14 mouse cellular contexts compared by ENCODE assay signal in genomic region chr2:93957785-93958175, GRCm38 (mm10). TPM values are rescaled to one million over a fixed set of nuclear protein-coding genes. Genes with fewer than 3 reads are reported as not detected.
A peak's percentile ranks its signal among the peaks of the same experiment; 100 is the strongest.
DNase-seq lines count a peak whose midpoint lies in the region; ATAC-seq and TF ChIP-seq lines count a peak whose summit lies in the region.
"Had no signal": no experiment of that assay in that cellular context is flagged by ENCODE, and none has a peak within 500 bp of the region (broad histone marks: within the 10 kb centered on the region; RNA-seq: fewer than 3 reads in every experiment).

No protein-coding gene starts in this region.

- WGBS in midbrain, embryonic 14.5 days: 40% methylated on average over 8 of the region's 8 CpGs
- whole genome bisulfite sequencing in midbrain, embryonic 10.5 days: 48% methylated on average over 8 of the region's 8 CpGs
- 35% methylated on average over 8 of the region's 8 CpGs for WGBS in hindbrain, embryonic 16.5 days
- 27% methylated on average over 8 of the region's 8 CpGs for WGBS in olfactory bulb, adult 2 months

- no peak overlapping the region for H3K4me3 ChIP-seq in gastrocnemius, adult 2 months
- H3K4me3 ChIP-seq in midbrain, embryonic 14.5 days (replicated peaks; ENCODE audit: low read depth, low read length): no peak overlapping the region
- H3K4me3 ChIP-seq in midbrain, embryonic 10.5 days: no peak overlapping the region
- no peak overlapping the region for H3K4me3 ChIP-seq in hindbrain, embryonic 16.5 days (ENCODE audit: low read length)
- H3K4me3 ChIP-seq in olfactory bulb, adult 2 months (ENCODE audit: insufficient read depth, low read depth, low read length): no peak overlapping the region

- no peak for TF ChIP-seq CTCF in gastrocnemius, adult 2 months (IDR thresholded peaks at IDR 0.05)
- TF ChIP-seq CTCF in olfactory bulb, adult 2 months (IDR thresholded peaks at IDR 0.05; ENCODE audit: insufficient read depth, low read depth, low read length): no peak

- H3K27me3 ChIP-seq in midbrain, embryonic 14.5 days (ENCODE audit: control insufficient read depth, insufficient read depth, low read length): peaks cover 22% of the 10 kb centered on the region; the same call in 1 of the 2 replicates
- peaks cover 69% of the 10 kb centered on the region for H3K27me3 ChIP-seq in midbrain, embryonic 10.5 days (ENCODE audit: low read depth, poor library complexity, severe bottlenecking)
- H3K27me3 ChIP-seq in hindbrain, embryonic 16.5 days (replicated peaks; ENCODE audit: control insufficient read depth, insufficient read depth, low read length): peaks cover 14% of the 10 kb centered on the region

- H3K9ac ChIP-seq in midbrain, embryonic 14.5 days (replicated peaks; ENCODE audit: low read length): no peak overlapping the region
- H3K9ac ChIP-seq in hindbrain, embryonic 16.5 days (ENCODE audit: low read depth, low read length): no peak overlapping the region
- H3K9ac ChIP-seq: liver, embryonic 15.5 days had no signal

- H3K4me2 ChIP-seq in midbrain, embryonic 14.5 days (ENCODE audit: low read length): no peak overlapping the region
- H3K4me2 ChIP-seq in hindbrain, embryonic 16.5 days (ENCODE audit: low read length): peak overlapping the region; percentile 92

- peak overlapping the region; percentile 80; the same call in 1 of the 2 replicates for H3K27ac ChIP-seq in gastrocnemius, adult 2 months
- no peak overlapping the region for H3K27ac ChIP-seq in midbrain, embryonic 14.5 days (replicated peaks; ENCODE audit: low read depth, low read length)
- H3K27ac ChIP-seq in midbrain, embryonic 10.5 days (replicated peaks): no peak overlapping the region
- H3K27ac ChIP-seq in hindbrain, embryonic 16.5 days (ENCODE audit: low read depth, low read length): peak overlapping the region; percentile 83; the same call in 1 of the 2 replicates
- peak overlapping the region; percentile 81 for H3K27ac ChIP-seq in olfactory bulb, adult 2 months (ENCODE audit: insufficient read depth, low read depth, low read length)
- H3K27ac ChIP-seq: liver, embryonic 15.5 days had no signal

- H3K9me3 ChIP-seq in midbrain, embryonic 14.5 days (ENCODE audit: control insufficient read depth, low read length): no peaks in the 10 kb centered on the region
- H3K9me3 ChIP-seq in midbrain, embryonic 10.5 days (replicated peaks): no peaks in the 10 kb centered on the region
- H3K9me3 ChIP-seq in hindbrain, embryonic 16.5 days (ENCODE audit: control insufficient read depth, low read length): no peaks in the 10 kb centered on the region
- H3K9me3 ChIP-seq: liver, embryonic 15.5 days had no signal

- TF ChIP-seq POLR2A in olfactory bulb, adult 2 months (IDR thresholded peaks at IDR 0.05; ENCODE audit: insufficient read depth, low read depth, low read length): no peak

- intact Hi-C loops in gastrocnemius, adult 2 months (cut with DNase I): no loop called here

- peaks cover 12% of the 10 kb centered on the region for H3K4me1 ChIP-seq in midbrain, embryonic 14.5 days (ENCODE audit: control insufficient read depth, insufficient read depth, low read length)
- peaks cover 31% of the 10 kb centered on the region for H3K4me1 ChIP-seq in midbrain, embryonic 10.5 days
- peaks cover 16% of the 10 kb centered on the region for H3K4me1 ChIP-seq in hindbrain, embryonic 16.5 days (ENCODE audit: control insufficient read depth, insufficient read depth, low read depth, low read length)
- peaks cover 33% of the 10 kb centered on the region for H3K4me1 ChIP-seq in olfactory bulb, adult 2 months (ENCODE audit: control insufficient read depth, insufficient read depth, low read length)

- no peak for ATAC-seq in midbrain, embryonic 14.5 days (ENCODE audit: low FRiP score, low TSS enrichment)
- no peak for ATAC-seq in hindbrain, embryonic 16.5 days
- no peak for ATAC-seq in activated CD4-positive, CD25-positive, alpha-beta regulatory T cell, adult 4 months
- ATAC-seq: inflammation-experienced regulatory T-cells, adult 6 months had no signal

- DNase-seq in gastrocnemius, adult 2 months: no peak
- no peak for DNase-seq in gastrocnemius, postnatal 4 days (ENCODE audit: low spot score in 2 of 2)
- peak; percentile 19 for DNase-seq in midbrain, embryonic 14.5 days
- no peak for DNase-seq in midbrain, embryonic 10.5 days (ENCODE audit: low spot score)
- no peak for DNase-seq in gastrocnemius, adult 18-20 months (ENCODE audit: low spot score)
- DNase-seq: adrenal gland, postnatal 14 days; cerebellum, postnatal 36 days; thymus, adult 18-20 months had no signal

- H3K36me3 ChIP-seq in midbrain, embryonic 14.5 days (ENCODE audit: control insufficient read depth, insufficient read depth, low read length): no peaks in the 10 kb centered on the region
- H3K36me3 ChIP-seq in midbrain, embryonic 10.5 days: no peaks in the 10 kb centered on the region
- H3K36me3 ChIP-seq in hindbrain, embryonic 16.5 days (ENCODE audit: control insufficient read depth, insufficient read depth, low read length): no peaks in the 10 kb centered on the region
- H3K36me3 ChIP-seq: liver, embryonic 15.5 days had no signal

RNA-seq across cellular contexts. Expression of gene Gm13889, which starts 0.8 kb away (rescaled TPM):
- total RNA-seq in gastrocnemius, adult 2 months (2021): 1 to 10 TPM; 4.1 to 6.1 TPM
- total RNA-seq in gastrocnemius, postnatal 4 days (2021): 10 to 100 TPM; 29.8 to 35.1 TPM
- 6.2 TPM in 2 replicates for polyA plus RNA-seq in midbrain, embryonic 14.5 days (2014; fragmentation: Nextera tagmentation; extraction: Ambion mirVana)
- polyA plus RNA-seq in midbrain, embryonic 10.5 days (2016; fragmentation: Nextera tagmentation; extraction: Ambion mirVana): 1.4 and 1.6 TPM in 2 replicates
- 7.1 and 7.4 TPM in 2 replicates for polyA plus RNA-seq in hindbrain, embryonic 16.5 days (2015; fragmentation: Nextera tagmentation; extraction: Ambion mirVana)
- polyA plus RNA-seq in olfactory bulb, adult 2 months (2012; ENCODE audit: insufficient read depth, insufficient read length, low replicate concordance, missing spikeins): not detected in 2 replicates
- polyA plus RNA-seq in activated CD4-positive, CD25-positive, alpha-beta regulatory T cell, adult 4 months (2017; shearing (Covaris generic)): not detected
- total RNA-seq in gastrocnemius, adult 18-20 months (2021): 10 to 100 TPM in 1 of 2 experiments, 1 to 10 TPM in 1; 4.8 to 23.7 TPM
- total RNA-seq: megakaryocyte progenitor cell, adult 5-6 weeks had no signal
- polyA plus RNA-seq: inflammation-experienced regulatory T-cells, adult 6 months had no signal

RNA-seq across cellular contexts. Expression of gene Gm27027, which starts 38.4 kb away (rescaled TPM):
- total RNA-seq in gastrocnemius, adult 2 months (2021): not detected
- total RNA-seq in gastrocnemius, postnatal 4 days (2021): not detected
- polyA plus RNA-seq in midbrain, embryonic 14.5 days (2014; fragmentation: Nextera tagmentation; extraction: Ambion mirVana): not detected in 2 replicates
- not detected in 2 replicates for polyA plus RNA-seq in midbrain, embryonic 10.5 days (2016; fragmentation: Nextera tagmentation; extraction: Ambion mirVana)
- not detected in 2 replicates for polyA plus RNA-seq in hindbrain, embryonic 16.5 days (2015; fragmentation: Nextera tagmentation; extraction: Ambion mirVana)
- not detected in 2 replicates for polyA plus RNA-seq in olfactory bulb, adult 2 months (2012; ENCODE audit: insufficient read depth, insufficient read length, low replicate concordance, missing spikeins)
- polyA plus RNA-seq in activated CD4-positive, CD25-positive, alpha-beta regulatory T cell, adult 4 months (2017; shearing (Covaris generic)): not detected
- under 1 TPM in 1 of 2 experiments, not detected in 1; 0.64 TPM for total RNA-seq in gastrocnemius, adult 18-20 months (2021)
- total RNA-seq: adrenal gland, postnatal 14 days; megakaryocyte progenitor cell, adult 5-6 weeks had no signal
- polyA plus RNA-seq: inflammation-experienced regulatory T-cells, adult 6 months; liver, embryonic 15.5 days had no signal

RNA-seq across cellular contexts. Expression of gene Alkbh3, which starts 52.8 kb away (rescaled TPM):
- total RNA-seq in gastrocnemius, adult 2 months (2021): 10 to 100 TPM; 54.8 to 55.7 TPM
- 10 to 100 TPM; 67.6 to 70.5 TPM for total RNA-seq in gastrocnemius, postnatal 4 days (2021)
- 45.7 and 53.7 TPM in 2 replicates for polyA plus RNA-seq in midbrain, embryonic 14.5 days (2014; fragmentation: Nextera tagmentation; extraction: Ambion mirVana)
- polyA plus RNA-seq in midbrain, embryonic 10.5 days (2016; fragmentation: Nextera tagmentation; extraction: Ambion mirVana): 47.8 and 51.5 TPM in 2 replicates
- polyA plus RNA-seq in hindbrain, embryonic 16.5 days (2015; fragmentation: Nextera tagmentation; extraction: Ambion mirVana): 43.6 and 44.7 TPM in 2 replicates
- not detected in 2 replicates for polyA plus RNA-seq in olfactory bulb, adult 2 months (2012; ENCODE audit: insufficient read depth, insufficient read length, low replicate concordance, missing spikeins)
- 10 to 100 TPM; 44.5 to 56.2 TPM for polyA plus RNA-seq in activated CD4-positive, CD25-positive, alpha-beta regulatory T cell, adult 4 months (2017; shearing (Covaris generic))
- total RNA-seq in gastrocnemius, adult 18-20 months (2021): 10 to 100 TPM; 59.3 to 60.1 TPM

Comparison
In these comparisons a context has a peak if more than half of its experiments do, and no peak if none do; other contexts are left out.
1. H3K27ac ChIP-seq: peak in gastrocnemius, adult 2 months (single experiment), hindbrain, embryonic 16.5 days (single experiment) and olfactory bulb, adult 2 months (single experiment); none in midbrain, embryonic 14.5 days (single experiment) and midbrain, embryonic 10.5 days (single experiment).
2. RNA of gene Alkbh3, which starts 52.8 kb away (polyA plus RNA-seq): 44.5 to 56.2 TPM in activated CD4-positive, CD25-positive, alpha-beta regulatory T cell, adult 4 months, 45.7 to 53.7 TPM in midbrain, embryonic 14.5 days, 47.8 to 51.5 TPM in midbrain, embryonic 10.5 days and 43.6 to 44.7 TPM in hindbrain, embryonic 16.5 days; not detected in olfactory bulb, adult 2 months; every median in the first group is over 10 times any median in the second.